Mouse (Mus musculus) C2C12 (cell line): Measurements from ENCODE around the gene Atg5.

Experiments
- CTCF ChIP-seq: IDR thresholded peaks from one replicate; pipeline ENCODE4 v1.5.1; 2011; ENCODE audit not compliant: control insufficient read depth, insufficient read depth, insufficient read length
- MAX ChIP-seq: IDR thresholded peaks from one replicate; pipeline ENCODE4 v1.6.1; 2011; ENCODE audit warnings: mild to moderate bottlenecking, control low read depth
- MYOD1 ChIP-seq: IDR thresholded peaks from one replicate; pipeline ENCODE4 v1.6.1; 2011; ENCODE audit warnings: low read depth; ENCODE audit not compliant: control insufficient read depth, insufficient read length

DNA sequence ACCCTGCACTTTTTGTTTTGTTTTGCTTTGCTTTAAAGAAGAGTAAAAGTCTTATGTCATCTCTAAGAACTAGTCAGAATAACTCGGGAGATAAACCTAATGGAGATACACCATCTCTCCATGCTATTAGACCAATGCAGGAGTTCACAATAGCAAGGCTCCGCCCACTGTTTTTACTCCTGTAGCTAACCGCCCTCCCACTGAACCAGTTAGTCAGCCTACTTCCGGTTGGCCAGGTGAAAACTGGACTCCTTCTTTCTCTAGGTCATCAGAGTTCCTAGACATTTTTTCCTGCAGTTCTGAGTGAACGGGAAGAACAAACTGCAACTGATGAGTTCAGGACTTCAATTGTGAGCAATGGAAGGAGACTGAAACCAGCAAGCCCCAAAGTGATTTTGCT, 122.1 kb downstream of the Atg5 start:
- TF ChIP-seq CTCF, result no peak
- TF ChIP-seq MAX, result no peak
- TF ChIP-seq MYOD1, result no peak
